Comparison of ENCODE assay signal across 8 mouse cellular contexts in the genomic region with DNA sequence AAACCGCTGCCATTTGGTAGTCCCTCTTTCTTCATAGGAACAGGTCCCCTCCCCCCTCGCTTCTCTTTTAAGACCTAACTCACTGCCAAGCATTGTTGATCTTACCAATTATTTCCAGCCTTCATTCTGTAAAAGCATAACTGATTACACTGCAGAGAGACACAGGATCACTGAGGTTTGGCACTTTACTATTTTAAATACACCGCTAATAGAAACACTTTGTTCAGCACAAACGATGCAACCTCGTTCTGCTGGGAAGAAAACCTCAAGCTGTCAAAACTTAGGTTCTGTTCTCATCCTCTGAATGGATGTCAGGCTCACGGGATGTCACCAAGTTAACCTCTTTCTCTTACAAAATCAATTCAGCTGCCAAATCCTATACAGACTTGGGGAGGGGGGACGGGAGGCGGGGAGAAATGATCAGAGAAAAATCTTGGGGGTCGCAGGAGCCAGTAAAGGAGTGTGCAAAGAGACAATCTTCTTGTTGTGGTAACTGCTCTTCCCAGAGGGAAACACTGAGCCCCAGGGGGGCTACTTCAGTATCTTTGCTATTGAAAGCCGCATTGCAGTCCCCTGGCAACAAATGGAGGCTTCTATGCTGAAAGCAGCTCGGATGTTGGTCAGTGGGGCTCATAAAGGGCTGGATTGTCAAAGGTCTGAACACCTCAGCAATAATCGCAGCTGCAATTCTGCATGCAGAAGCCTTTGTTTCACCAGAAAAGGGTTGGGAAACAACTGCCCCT. TPM values are rescaled to one million over a fixed set of nuclear protein-coding genes. Genes with fewer than 3 reads are reported as not detected.
DNase-seq lines count a peak whose midpoint lies in the region; ATAC-seq lines count a peak whose summit lies in the region.

No protein-coding gene starts in this region.

- intact Hi-C loops in heart, postnatal 14 days (cut with DNase I): no loop called here

- H3K9ac ChIP-seq in heart, embryonic 13.5 days: peak overlapping the region; percentile 73
- peak overlapping the region; percentile 58 for H3K9ac ChIP-seq in forebrain, embryonic 14.5 days (ENCODE audit: low read length)
- H3K9ac ChIP-seq in midbrain, embryonic 12.5 days (replicated peaks): peak overlapping the region; percentile 49

- no peaks in the 10 kb centered on the region for H3K36me3 ChIP-seq in heart, embryonic 13.5 days
- no peaks in the 10 kb centered on the region for H3K36me3 ChIP-seq in forebrain, embryonic 14.5 days (ENCODE audit: control insufficient read depth, insufficient read depth, low read length)
- H3K36me3 ChIP-seq in midbrain, embryonic 12.5 days: no peaks in the 10 kb centered on the region

- peak overlapping the region; percentile 42 for H3K4me3 ChIP-seq in heart, embryonic 13.5 days
- peak overlapping the region; percentile 30 for H3K4me3 ChIP-seq in forebrain, embryonic 14.5 days (ENCODE audit: low read depth, low read length)
- H3K4me3 ChIP-seq in midbrain, embryonic 12.5 days: peak overlapping the region; percentile 35

- no peak for DNase-seq in heart, postnatal 14 days
- peak; percentile 33 for DNase-seq in brain, adult 2 months (ENCODE audit: low read depth, low spot score)
- peak; percentile 72 for DNase-seq in forebrain, embryonic 14.5 days (ENCODE audit: low spot score)
- no peak for DNase-seq in thymus, postnatal 25 days
- DNase-seq in adrenal gland, postnatal 25 days: no peak

- H3K27me3 ChIP-seq in heart, embryonic 13.5 days (replicated peaks): no peaks in the 10 kb centered on the region
- no peaks in the 10 kb centered on the region for H3K27me3 ChIP-seq in forebrain, embryonic 14.5 days (replicated peaks; ENCODE audit: control insufficient read depth, insufficient read depth, low read length)
- H3K27me3 ChIP-seq in midbrain, embryonic 12.5 days: no peaks in the 10 kb centered on the region

- ATAC-seq in heart, embryonic 13.5 days (ENCODE audit: extremely low read depth, insufficient number of reproducible peaks, low FRiP score, low TSS enrichment): no peak
- ATAC-seq in forebrain, embryonic 14.5 days: peak; percentile 79
- ATAC-seq in midbrain, embryonic 12.5 days (ENCODE audit: low FRiP score, low read depth): peak; percentile 89
- no peak for ATAC-seq in inflammation-experienced regulatory T-cells, adult 6 months

- H3K4me2 ChIP-seq in heart, embryonic 13.5 days: peak overlapping the region; percentile 76
- peak overlapping the region; percentile 63 for H3K4me2 ChIP-seq in forebrain, embryonic 14.5 days (ENCODE audit: low read length)
- H3K4me2 ChIP-seq in midbrain, embryonic 12.5 days (replicated peaks): peak overlapping the region; percentile 59

- H3K9me3 ChIP-seq in heart, embryonic 13.5 days: no peaks in the 10 kb centered on the region
- no peaks in the 10 kb centered on the region for H3K9me3 ChIP-seq in forebrain, embryonic 14.5 days (replicated peaks; ENCODE audit: control insufficient read depth, low read length)
- no peaks in the 10 kb centered on the region for H3K9me3 ChIP-seq in midbrain, embryonic 12.5 days

- peaks cover 6% of the 10 kb centered on the region; the same call in 1 of the 2 replicates for H3K4me1 ChIP-seq in heart, embryonic 13.5 days
- 0 out of 2 replicates have a peak, but pooled peaks cover 4% of the 10 kb centered on the region for H3K4me1 ChIP-seq in forebrain, embryonic 14.5 days (ENCODE audit: control insufficient read depth, insufficient read depth, low read length)
- peaks cover 15% of the 10 kb centered on the region for H3K4me1 ChIP-seq in midbrain, embryonic 12.5 days

- H3K27ac ChIP-seq in heart, embryonic 13.5 days (replicated peaks): no peak overlapping the region
- peak overlapping the region; percentile 71 for H3K27ac ChIP-seq in forebrain, embryonic 14.5 days (ENCODE audit: low read depth, low read length)
- peak overlapping the region; percentile 77 for H3K27ac ChIP-seq in midbrain, embryonic 12.5 days (replicated peaks)

- 11% methylated on average over 12 of the region's 12 CpGs for WGBS in heart, embryonic 13.5 days
- 1% methylated on average over 12 of the region's 12 CpGs for WGBS in forebrain, embryonic 14.5 days
- under 1% methylated on average over 12 of the region's 12 CpGs for WGBS in midbrain, embryonic 12.5 days

RNA-seq across cellular contexts. Expression of a gene that starts 30.9 kb away (rescaled TPM):
- polyA plus RNA-seq in heart, embryonic 13.5 days (2015; fragmentation: Nextera tagmentation; extraction: Ambion mirVana): 98.4 and 103 TPM in 2 replicates
- 100 to 1,000 TPM; 122 to 134 TPM for total RNA-seq in heart, postnatal 14 days (2021)
- polyA plus RNA-seq in forebrain, embryonic 14.5 days (2014; fragmentation: Nextera tagmentation; extraction: Ambion mirVana): 148 and 179 TPM in 2 replicates
- polyA plus RNA-seq in midbrain, embryonic 12.5 days (2016; fragmentation: Nextera tagmentation; extraction: Ambion mirVana): 152 and 169 TPM in 2 replicates
- polyA plus RNA-seq in inflammation-experienced regulatory T-cells, adult 6 months (2017; shearing (Covaris generic)): 10 to 100 TPM; 38.7 to 60.8 (median 48.6) TPM
- total RNA-seq in adrenal gland, postnatal 25 days (2021): 137 and 168 TPM in 2 replicates

Comparison
In these comparisons a context has a peak if more than half of its experiments do, and no peak if none do; other contexts are left out.
1. ATAC-seq: peak in forebrain, embryonic 14.5 days (single experiment) and midbrain, embryonic 12.5 days (single experiment); none in heart, embryonic 13.5 days (single experiment) and inflammation-experienced regulatory T-cells, adult 6 months (single experiment).
2. DNase-seq: peak in brain, adult 2 months (single experiment) and forebrain, embryonic 14.5 days (single experiment); none in heart, postnatal 14 days (0 of 2), thymus, postnatal 25 days (single experiment) and adrenal gland, postnatal 25 days (single experiment).
3. Peak in every context shown above with its lines, with median percentiles within 50 percentile points of each other: H3K4me2 ChIP-seq, H3K4me3 ChIP-seq and H3K9ac ChIP-seq.